Mouse (Mus musculus) ES-E14 (cell line): ENCODE results near the gene Plscr3. TPM values are rescaled to one million over a fixed set of nuclear protein-coding genes. Genes with fewer than 3 reads are reported as not detected.

ENCODE experiments used
- DNase-seq: peaks from one replicate; pipeline ENCODE4 v3.0.0-alpha.2; 2013; ENCODE audit warnings: low read depth, low spot score
- H3K27ac ChIP-seq: 2 replicates; pipeline ENCODE4 v1.5.1; 2012; ENCODE audit warnings: low read depth, mild to moderate bottlenecking, low read length, moderate library complexity, mixed read lengths; ENCODE audit not compliant: poor library complexity, insufficient read depth, severe bottlenecking
- H3K36me3 ChIP-seq: 2 replicates; pipeline ENCODE4 v1.6.1; 2012; ENCODE audit warnings: mild to moderate bottlenecking, low read length, moderate library complexity, mixed read lengths; ENCODE audit not compliant: control insufficient read depth, poor library complexity, insufficient read depth, severe bottlenecking
- H3K4me1 ChIP-seq, 2 experiments: fragments of 150-350 bp in 1 of 2; sonication (generic) in 1 of 2; 2 replicates each; pipeline ENCODE4 v1.6.1; 2012; ENCODE audit warnings: low read length in 2 of 2, mild to moderate bottlenecking in 1 of 2, mixed read lengths in 1 of 2; ENCODE audit not compliant: control insufficient read depth in 2 of 2, insufficient read depth in 2 of 2, poor library complexity in 1 of 2
- H3K4me3 ChIP-seq, 2 experiments: fragments of 150-350 bp in 1 of 2; sonication (generic) in 1 of 2; 2 replicates each; pipeline ENCODE4 v1.5.1; 2012; ENCODE audit warnings: low read length in 2 of 2, low read depth in 1 of 2, mild to moderate bottlenecking in 1 of 2, mixed read lengths in 1 of 2; ENCODE audit not compliant: insufficient read depth in 1 of 2, poor library complexity in 1 of 2, severe bottlenecking in 1 of 2
- H3K9ac ChIP-seq: 2 replicates; pipeline ENCODE4 v1.6.1; 2012; ENCODE audit warnings: low read depth, mild to moderate bottlenecking, low read length, mixed read lengths; ENCODE audit not compliant: poor library complexity, insufficient read depth, severe bottlenecking
- H3K9me3 ChIP-seq: fragments of 150-350 bp; sonication (generic); 2 replicates; pipeline ENCODE4 v1.6.1; 2012; ENCODE audit warnings: low read depth, mild to moderate bottlenecking, low read length; ENCODE audit not compliant: control insufficient read depth, insufficient read depth
- CHD2 ChIP-seq: IDR thresholded peaks from 2 replicates; pipeline ENCODE4 v1.6.1; 2014; ENCODE audit warnings: mild to moderate bottlenecking, low read depth, low read length, inconsistent platforms
- HCFC1 ChIP-seq: IDR thresholded peaks from 2 replicates; pipeline ENCODE4 v1.6.1; 2012; ENCODE audit warnings: low read length, inconsistent platforms, borderline replicate concordance; ENCODE audit not compliant: insufficient read depth
- MAFK ChIP-seq: IDR thresholded peaks from 2 replicates; pipeline ENCODE4 v1.6.1; 2014; ENCODE audit warnings: mild to moderate bottlenecking, low read depth, low read length, inconsistent platforms; ENCODE audit not compliant: insufficient read depth
- ZC3H11A ChIP-seq: IDR thresholded peaks from 2 replicates; pipeline ENCODE4 v1.6.1; 2012; ENCODE audit warnings: low read depth, mild to moderate bottlenecking, inconsistent platforms, low read length, borderline replicate concordance
- ZNF384 ChIP-seq: IDR thresholded peaks from 2 replicates; pipeline ENCODE4 v1.6.1; 2012; ENCODE audit warnings: low read depth, low read length, inconsistent platforms
- in situ Hi-C, 2 experiments: fragments of 600-800 bp; cut with MboI; formaldehyde crosslinking; loops; one replicate each; pipeline ENCODE4 v1.15.1; 2025; ENCODE audit warnings: low sequenced_read_pairs in 2 of 2, inconsistent platforms in 1 of 2; ENCODE audit not compliant: unreplicated experiment in 2 of 2
- total RNA-seq: library from RNA; depleted of rRNA; stranded (reverse); fragments of 300-350 nt; gene quantifications from 2 replicates; pipeline ENCODE4 v1.2.3, GENCODE M21; 2012

The Plscr3 gene
- total RNA-seq, 1 experiment: 7.2 TPM

- no peak for TF ChIP-seq MAFK
- TF ChIP-seq ZNF384: no peak
- no peak for TF ChIP-seq CHD2
- TF ChIP-seq ZC3H11A: no peak
- no peak for TF ChIP-seq HCFC1
- Histone ChIP-seq H3K9ac (no peak overlapping the region), H3K36me3 (no peaks in the 10 kb centered on the region), H3K27ac (no peak overlapping the region), H3K4me1 (peaks cover 2 to 5% of the 10 kb centered on the region in 2 experiments; a peak in 2 of 4 replicates), H3K4me3 (no peak overlapping the region), H3K9me3 (no peaks in the 10 kb centered on the region)
- no peak for DNase-seq
- in situ Hi-C loops: no loop called here
Observed at GRCm38 (mm10) chr11:69867335-69867734, 21.2 kb downstream of the Plscr3 start.

- TF ChIP-seq ZNF384 (no peak), ZC3H11A (no peak), HCFC1 (no peak), MAFK (no peak), CHD2 (no peak)
- in situ Hi-C loops: loop anchor here in 1 of 2 experiments (10.0 kb wide), 1 partner anchor 66 kb away; the partner anchor contains the start of genes Fgf11 and Tmem102
- DNase-seq: no peak
Observed at GRCm38 (mm10) chr11:69870289-69871069, 24.3 kb downstream of the Plscr3 start.

GRCm38 (mm10) chr11:69871822-69872221 is 25.6 kb downstream of the Plscr3 start:
- peaks cover 2 to 8% of the 10 kb centered on the region in 2 experiments; a peak in 1 of 4 replicates for H3K4me1 ChIP-seq
- no peak for DNase-seq
- no peaks in the 10 kb centered on the region for H3K9me3 ChIP-seq
- no peak for TF ChIP-seq CHD2
- TF ChIP-seq MAFK: no peak
- TF ChIP-seq HCFC1: no peak
- in situ Hi-C loops: loop anchor here in 1 of 2 experiments (10.0 kb wide), 1 partner anchor 67 kb away; the partner anchor contains the start of genes Fgf11 and Tmem102
- H3K27ac ChIP-seq: no peak overlapping the region
- no peaks in the 10 kb centered on the region for H3K36me3 ChIP-seq
- no peak overlapping the region for H3K9ac ChIP-seq
- no peak overlapping the region for H3K4me3 ChIP-seq

More at GRCm38 (mm10) chr11:69870289-69871069, 24.3 kb downstream of the Plscr3 start:
- H3K4me3 ChIP-seq: no peak overlapping the region
- peaks cover 2 to 5% of the 10 kb centered on the region in 2 experiments; a peak in 1 of 4 replicates for H3K4me1 ChIP-seq
- H3K9me3 ChIP-seq: no peaks in the 10 kb centered on the region
- H3K9ac ChIP-seq: no peak overlapping the region
- no peak overlapping the region for H3K27ac ChIP-seq
- no peaks in the 10 kb centered on the region for H3K36me3 ChIP-seq

GRCm38 (mm10) chr11:69872451-69872850 is 26.3 kb downstream of the Plscr3 start:
- H3K27ac ChIP-seq: no peak overlapping the region
- H3K9ac ChIP-seq: no peak overlapping the region
- TF ChIP-seq ZNF384 (no peak), HCFC1 (no peak), CHD2 (no peak), ZC3H11A (no peak), MAFK (no peak)
- no peak overlapping the region for H3K4me3 ChIP-seq
- no peaks in the 10 kb centered on the region for H3K36me3 ChIP-seq
- DNase-seq: no peak
- peaks cover 1 to 8% of the 10 kb centered on the region in 2 experiments; a peak in 3 of 4 replicates for H3K4me1 ChIP-seq
- in situ Hi-C loops: loop anchor here in 1 of 2 experiments (10.0 kb wide), 1 partner anchor 68 kb away; the partner anchor contains the start of genes Fgf11 and Tmem102
- H3K9me3 ChIP-seq: no peaks in the 10 kb centered on the region
